Mouse (Mus musculus): ENCODE measurements around the gene Qprt.

Gene Qprt

DNA sequence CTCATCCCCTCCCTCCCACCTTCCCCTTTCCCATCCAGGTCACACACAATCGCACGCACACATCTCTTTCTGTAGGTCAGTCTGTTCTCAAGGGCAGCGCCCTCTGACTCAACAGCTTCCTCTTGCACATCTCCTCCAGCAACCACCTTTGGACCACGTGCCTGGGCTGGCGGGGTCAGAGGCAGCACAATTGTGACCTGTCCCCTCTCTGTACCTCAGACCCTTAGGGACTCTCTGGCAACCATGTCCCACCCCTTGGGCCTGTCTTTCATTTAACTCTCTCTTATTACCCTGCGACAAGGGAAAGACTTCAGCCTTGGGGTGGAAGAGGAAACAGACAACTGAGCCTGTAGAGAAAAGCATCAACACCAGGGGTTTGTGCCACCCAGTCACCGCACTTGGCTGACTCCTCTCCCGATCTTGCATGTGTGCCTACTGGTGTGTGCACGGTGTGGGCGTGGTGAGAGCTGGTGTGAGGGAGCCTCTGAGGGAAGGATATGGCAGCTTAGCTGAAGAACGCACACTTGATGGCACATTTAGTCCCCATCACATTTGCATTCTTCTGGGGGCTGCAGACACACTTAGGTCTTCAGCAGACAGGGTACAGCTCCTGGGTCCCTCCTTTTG is 12.9 kb upstream of the Qprt start:
- no peak for DNase-seq (ENCODE audit: extremely low spot score, low spot score)

DNA sequence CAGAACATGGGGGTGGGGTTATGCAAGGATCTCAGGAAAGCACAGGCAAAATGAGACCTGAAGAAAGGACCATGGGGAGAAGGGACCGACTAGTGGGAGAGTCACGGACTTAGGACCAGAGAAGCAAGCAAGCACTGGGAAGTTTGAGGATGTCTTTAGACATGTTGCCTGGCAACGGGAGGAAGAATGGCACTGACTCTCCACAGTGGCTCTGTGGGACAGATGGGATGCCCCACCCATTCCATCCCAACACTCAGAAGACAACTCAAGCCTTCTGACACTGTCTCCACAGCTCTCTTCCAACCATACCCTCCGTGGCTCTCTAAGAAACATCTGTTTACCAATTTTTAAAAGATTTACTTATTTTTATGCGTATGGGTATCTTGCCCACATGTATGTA is 11.1 kb upstream of the Qprt start:
- DNase-seq (ENCODE audit: extremely low spot score, low spot score) = no peak

DNA sequence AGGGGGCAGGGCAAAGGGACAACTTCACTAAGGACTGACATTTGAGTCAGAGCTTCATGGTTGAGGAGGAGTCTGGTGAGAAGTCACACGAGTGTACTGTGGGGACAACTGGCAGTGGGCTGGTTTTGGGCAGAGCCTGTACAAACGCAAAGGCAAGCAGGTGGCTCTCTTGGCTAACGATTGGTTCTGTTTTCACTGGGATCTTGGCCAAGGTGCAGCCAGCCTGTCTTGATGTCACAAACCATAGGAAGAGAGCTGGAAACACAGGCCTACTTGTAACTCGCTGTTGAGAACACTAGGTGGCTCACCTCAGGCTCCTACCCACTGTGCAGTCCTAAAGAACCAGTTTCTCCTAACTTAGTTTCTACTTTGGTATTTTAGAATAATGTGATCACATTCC is 7.6 kb upstream of the Qprt start:
- no peak for DNase-seq (ENCODE audit: extremely low spot score, low spot score)

DNA sequence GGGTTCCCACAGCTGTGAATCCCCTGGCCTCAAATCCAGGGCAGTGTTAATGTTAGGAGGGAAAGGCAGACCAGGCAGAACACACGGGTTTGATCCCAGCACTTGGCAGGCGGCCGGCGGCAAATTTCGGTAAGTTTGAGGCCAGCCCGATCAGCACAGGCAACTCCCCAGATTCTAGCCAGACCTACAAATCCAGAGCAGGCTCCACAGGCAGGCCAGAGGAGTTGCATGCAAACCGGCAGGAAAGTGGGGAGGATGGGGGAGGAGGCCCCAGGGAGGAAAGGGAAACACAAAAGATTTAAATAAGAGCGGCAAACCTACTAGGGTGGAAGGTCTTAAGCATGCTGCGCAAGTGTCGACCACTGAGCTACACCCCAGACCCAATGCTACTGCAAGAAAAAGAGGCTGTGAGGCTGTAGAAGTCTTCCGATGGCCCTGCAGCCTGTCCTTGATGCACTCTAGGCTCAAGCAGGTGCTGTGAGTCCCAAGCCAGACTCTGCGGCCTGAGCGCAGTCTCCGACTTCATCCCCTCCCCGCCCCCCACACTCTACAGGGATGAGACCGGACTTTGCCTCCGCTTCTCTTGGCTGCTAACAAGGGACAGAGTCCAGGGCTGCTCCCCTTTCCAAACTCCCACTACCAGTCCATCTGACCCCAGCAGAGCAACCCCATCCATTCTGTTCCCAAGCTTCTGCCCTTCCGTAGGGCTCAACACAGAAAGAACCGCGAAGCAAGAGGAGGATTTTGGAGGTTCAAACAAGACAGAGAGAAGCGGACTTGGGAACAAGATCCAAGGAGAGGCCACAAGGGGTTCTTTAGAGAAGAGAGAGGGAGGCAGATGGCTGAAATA is 740 bp downstream of the Qprt start:
- no peak for DNase-seq (ENCODE audit: extremely low spot score, low spot score)

DNA sequence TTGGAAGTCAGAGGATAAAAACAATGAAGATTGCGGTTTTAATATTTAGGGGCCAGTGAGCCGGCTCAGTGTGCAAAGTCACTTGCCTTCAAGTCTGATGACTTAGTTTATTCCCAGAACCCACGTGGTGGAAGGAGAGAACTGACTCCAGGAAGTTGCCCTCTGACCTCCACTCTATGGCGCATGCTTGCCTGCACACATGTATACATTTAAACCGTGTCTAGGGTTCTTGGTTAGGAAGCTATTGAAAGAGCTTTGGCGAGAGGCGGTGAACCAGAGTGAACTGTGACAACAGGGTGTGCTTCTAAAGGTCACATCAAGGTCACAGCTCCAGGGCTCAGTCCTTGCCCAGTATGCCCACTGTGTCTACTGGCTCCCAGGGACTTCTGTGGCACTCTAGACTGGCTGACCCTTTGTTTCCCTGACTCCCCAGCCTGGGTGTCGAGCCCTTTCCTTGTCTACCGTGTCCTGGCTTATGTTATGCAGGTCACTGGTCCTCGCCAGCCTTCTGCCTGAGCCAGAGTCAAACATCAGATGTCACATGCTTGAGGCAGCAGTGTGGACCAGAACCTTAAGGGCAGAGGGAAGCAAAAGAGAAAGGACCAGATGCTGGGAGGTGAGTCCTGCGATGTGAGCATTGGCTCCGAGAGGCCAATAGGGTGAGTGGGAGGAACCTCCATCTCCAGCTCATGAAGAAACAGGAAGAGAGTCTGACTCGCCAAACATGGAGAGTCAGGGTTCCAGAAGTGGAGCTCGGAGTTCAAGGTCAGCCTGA is 3.2 kb downstream of the Qprt start:
- DNase-seq (ENCODE audit: extremely low spot score, low spot score) = no peak

DNA sequence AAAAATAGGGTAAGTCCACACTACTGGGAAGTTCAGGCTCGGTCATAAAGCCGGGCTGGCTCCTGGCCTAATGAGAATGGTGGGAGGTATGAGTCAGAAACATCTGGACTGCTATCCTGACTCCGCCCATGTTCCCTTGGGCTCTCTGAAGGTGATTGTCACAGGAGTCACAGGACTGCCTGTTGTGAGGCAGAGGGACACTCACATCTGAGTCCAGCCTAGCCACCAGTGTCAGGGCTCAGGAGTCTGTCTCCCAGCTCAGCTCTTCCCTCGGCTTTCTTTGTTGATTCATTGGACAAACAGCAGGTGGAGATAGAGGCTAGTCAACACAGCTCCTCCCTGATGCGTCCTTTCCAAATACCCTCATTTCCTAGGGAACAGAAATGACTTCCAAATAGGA is 4.1 kb downstream of the Qprt start:
- DNase-seq (ENCODE audit: extremely low spot score, low spot score) = no peak

DNA sequence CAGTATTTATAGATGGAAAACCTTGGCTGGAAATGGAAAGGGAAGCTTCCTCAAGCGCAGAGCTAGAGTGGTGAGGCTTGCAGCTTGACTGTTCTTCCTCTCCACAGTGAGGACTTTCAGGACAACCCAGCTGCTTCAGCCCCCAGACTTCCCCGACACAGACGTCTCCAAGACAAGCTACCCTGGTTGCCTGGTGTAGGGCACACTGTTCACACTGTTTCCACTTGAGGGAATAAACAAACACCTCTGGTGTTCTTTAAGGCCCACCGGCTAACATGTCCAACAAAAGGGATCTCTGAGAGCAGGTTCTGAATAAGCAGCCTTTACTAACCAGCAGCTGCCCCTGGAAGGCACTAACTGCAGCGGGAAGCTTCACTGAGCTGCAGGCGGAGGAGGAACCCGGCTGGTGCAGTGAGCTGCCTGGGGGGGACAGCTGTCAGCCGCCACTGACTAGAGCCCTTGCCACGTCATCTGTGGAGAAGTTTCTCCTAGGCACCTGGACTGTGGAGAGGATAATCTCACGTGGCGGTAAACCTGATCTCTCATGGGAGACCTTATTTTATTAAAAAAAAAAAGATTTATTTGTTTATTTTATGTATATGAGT is 5.6 kb downstream of the Qprt start:
- DNase-seq (ENCODE audit: extremely low spot score, low spot score) = no peak

DNA sequence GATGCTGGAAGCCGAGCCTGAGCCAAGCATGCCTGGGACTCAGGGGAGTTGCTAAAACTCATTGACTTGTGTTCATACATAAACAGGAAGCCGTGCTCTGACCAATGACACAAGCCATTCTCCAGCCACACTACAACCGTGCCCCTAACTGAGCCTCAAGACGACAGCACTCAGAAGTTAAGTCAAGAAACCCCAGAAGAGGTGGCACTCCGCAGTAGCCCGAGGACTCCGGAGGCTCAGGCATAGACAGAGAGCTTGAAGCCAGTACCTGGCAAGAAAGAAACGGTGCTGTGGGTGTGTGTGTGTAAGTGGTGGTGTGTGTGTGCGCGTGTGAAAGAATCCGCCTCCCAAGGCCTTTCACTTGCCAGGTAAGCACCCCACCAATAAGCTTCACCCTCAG is 7.1 kb downstream of the Qprt start:
- no peak for DNase-seq (ENCODE audit: extremely low spot score, low spot score)

DNA sequence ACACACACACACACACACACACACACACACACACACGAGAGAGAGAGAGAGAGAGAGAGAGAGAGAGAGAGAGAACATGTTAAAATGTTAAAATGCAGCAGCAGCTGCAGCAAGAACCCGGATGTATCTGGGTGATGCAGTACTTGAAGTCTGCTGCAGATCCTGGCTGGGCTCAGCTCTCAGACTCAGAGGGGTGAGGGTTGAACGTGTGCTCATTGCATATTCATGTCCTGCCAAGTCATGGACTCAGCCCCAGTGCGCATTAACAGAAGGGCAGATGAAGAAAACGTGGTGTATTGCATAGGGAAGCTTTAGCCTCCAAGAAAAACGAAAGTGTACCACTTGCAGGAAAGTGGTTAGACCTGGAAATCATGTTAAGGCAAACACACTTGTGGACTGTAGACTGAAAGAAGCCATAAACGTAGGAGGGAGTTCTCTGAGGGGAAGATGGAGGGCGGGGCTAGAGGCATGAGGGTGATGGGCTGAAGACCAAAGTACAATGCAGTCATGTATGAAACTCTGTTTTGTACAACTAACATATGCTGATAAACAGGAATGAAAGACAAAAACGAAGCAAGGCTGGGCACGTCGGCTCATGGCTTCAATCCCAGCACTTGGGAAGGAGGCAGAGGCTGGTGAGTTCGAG is 8.3 kb downstream of the Qprt start:
- DNase-seq (ENCODE audit: extremely low spot score, low spot score) = no peak

DNA sequence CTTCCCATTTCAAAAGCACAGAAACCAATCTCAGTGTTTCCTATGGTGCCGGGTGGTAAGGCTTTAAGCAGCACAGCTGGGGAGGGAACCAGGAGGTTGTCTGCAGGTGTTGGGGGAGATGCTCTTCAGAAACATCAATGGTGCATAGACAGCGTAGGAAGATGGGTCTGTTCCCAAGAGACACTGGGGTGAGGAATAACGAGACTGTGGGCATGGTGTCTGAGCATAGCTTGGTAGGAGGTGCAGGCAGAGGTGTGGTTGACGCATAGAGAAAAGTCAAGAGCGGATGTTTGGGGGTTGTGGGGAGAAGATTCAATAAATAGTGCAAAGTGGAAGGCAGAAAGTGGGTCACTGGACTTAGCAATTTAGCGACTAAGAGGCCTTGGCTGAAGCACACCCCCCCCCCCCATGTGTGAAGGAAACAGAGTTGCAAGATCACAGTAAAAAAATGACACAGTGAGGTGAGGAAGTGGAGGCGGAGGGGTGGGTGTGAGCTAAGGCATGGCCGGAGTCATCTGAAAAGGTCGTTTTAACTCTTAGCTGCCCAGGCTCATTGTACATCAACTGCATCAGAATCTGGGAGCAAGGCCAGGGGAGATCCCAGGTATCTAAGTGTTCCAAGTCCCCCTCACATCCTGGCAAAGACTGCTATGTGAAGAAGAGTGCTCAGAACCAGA is 9.0 kb downstream of the Qprt start:
- DNase-seq (ENCODE audit: extremely low spot score, low spot score) = no peak

DNA sequence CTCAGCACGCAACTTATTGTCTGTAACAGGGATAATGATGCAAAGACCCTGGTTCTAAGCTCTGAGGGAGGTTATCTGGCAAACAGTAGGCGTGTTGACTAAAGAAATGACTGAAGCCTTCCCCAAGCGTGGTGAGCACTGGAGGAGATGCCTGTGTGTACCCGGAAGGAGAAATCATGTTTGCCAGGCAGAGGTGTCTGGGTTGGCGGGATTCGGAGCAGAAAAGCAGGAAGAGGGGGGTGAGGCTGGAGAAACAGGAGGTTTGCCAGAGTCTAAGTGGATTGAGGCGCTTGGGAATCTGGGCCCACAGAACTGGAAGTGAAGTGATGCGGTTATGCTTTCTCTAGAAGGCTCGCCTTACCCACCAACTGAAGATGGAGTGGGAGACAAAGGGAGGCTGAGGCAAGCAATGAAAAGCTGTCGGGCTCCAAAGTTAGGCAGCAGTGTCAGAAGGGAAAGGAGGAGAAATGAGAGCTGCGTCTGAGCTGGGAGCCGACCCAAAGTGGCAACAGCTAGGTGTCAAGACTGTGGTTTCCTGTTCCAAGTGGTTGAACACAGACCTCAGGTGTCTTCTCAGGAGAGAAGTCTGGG is 9.7 kb downstream of the Qprt start:
- DNase-seq (ENCODE audit: extremely low spot score, low spot score) = no peak

DNA sequence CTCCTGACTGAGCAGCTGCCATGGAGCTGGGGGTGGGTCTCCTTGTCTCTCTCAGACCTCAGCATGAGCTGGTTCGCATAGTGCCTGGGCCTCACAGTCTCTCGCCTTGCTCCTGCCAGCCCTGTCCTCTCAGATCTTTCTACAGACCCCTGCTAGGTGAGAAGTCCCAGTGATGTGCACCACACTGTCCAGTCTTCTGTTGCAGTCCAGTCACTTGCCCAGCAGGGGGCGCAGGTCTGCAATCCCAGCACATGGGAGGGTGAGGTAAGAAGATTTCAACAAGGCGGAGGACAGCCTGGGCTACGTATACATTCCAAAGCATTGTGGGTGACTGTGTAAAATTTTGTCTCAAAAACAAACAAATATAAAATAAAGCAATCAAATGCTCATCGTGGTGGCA is 10.6 kb downstream of the Qprt start:
- peak; percentile 66 for DNase-seq (ENCODE audit: extremely low spot score, low spot score)

DNA sequence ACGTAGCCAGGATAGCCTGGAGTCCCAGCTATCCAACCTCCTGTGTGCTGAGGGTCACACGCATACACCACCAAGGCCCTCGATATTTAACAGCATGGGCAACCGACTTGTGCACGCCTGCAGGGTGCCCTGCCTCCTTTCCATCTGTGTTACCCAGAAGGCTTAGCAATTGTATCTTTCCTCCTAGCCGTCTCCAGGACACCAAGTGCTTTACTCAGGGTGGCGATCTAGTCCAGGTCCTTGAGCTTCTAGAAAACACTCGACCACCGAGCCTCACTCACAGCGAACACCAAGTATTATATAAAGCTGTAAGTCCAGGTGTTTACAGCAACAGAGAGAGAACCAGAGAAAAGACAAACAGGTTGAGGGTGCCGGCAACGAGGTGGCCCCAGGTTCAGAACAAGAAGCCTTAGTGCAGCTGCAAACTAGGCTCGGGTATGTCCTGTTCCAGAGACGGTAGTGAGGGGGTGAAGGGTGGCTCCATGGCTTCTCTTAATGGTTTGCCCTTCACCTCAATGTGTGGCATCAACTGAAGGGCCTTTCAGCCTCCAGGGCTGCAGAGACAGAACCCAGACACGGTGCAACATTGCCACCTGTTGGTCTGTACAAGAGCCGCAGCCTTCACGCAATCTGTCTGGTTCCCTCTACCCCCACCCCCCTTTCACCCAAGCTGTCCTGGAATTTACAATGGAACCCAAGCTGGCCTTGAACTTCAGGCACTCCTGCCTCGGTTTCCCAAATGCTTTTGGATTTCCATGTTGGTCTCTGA is 11.6 kb downstream of the Qprt start:
- DNase-seq (ENCODE audit: extremely low spot score, low spot score) = peak; percentile 71

DNA sequence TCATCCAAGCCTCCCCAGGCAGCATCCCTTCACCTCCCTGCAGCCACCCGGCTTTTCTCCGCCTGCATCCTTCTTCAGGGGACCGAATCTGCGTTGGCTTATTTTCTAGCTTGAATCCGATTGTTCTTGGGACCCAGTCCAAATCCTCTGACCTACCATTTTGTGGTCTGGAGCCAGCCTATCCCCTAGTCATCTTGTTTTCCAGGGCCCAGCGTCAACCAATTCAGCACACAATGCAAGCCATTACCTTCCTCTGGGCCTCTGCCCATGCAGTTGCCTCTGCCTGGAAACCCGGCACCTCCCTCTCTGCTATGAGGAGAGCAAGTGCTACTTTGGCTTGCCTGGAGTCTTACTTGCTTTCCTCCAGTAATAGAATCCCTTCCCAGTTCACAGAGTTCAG is 16.5 kb downstream of the Qprt start:
- no peak for DNase-seq (ENCODE audit: extremely low spot score, low spot score)

DNA sequence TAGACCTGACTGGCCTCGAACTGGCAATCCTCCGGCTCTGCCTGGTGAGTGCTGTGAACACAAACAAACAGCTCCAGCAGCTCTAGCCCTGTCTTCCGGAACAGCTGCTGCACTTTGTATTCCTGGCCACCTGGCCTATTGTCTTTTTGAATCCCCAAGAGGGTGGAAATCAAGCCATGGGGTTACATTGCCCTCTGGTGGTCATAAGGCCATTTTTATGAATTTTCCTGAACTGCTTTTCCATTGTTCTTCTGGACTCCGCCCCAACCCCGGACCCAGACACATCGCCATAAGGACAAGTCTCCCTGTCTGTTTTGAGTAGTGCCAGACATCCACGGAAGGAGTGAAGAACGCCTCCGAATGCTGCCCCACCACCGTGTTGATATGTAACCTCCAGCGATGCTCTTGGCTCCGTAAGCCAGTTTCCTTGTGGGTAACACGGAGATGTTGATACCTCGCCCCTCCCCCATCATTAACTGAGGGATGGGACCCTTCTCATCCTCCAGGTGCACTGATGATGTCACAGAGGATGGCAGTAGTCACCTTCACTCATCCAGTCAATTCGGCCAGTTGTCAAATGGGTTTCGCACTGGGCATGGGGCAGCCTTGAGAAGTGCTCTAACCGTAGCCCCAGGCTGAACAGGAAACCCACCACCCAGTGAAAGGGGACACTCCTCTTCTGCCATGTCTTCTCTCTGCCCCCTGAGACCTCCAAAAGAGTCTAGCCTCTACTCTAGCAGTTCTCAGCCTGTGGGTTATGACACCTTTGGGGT is 17.3 kb downstream of the Qprt start:
- DNase-seq (ENCODE audit: extremely low spot score, low spot score) = peak; percentile 87

DNA sequence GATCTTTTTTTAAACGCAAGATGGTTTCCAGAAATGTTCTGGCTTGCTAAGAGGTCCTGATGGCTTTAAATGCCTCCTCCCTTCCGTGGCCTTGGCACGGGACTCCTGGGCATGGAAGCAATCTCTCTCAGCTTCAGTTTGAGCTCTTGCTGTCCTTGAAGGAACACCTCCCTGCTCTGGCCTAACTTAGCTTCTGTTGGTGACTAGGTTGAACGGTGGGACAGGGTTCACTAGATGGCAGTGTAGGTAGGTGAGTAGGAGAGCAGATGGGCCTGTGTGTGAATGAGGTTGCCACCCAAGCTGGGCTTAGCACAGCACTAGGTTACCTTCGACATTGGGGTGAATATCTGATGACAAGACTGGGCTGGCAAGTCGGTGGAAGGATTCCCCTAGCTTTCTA is 18.1 kb downstream of the Qprt start:
- DNase-seq (ENCODE audit: extremely low spot score, low spot score) = no peak

DNA sequence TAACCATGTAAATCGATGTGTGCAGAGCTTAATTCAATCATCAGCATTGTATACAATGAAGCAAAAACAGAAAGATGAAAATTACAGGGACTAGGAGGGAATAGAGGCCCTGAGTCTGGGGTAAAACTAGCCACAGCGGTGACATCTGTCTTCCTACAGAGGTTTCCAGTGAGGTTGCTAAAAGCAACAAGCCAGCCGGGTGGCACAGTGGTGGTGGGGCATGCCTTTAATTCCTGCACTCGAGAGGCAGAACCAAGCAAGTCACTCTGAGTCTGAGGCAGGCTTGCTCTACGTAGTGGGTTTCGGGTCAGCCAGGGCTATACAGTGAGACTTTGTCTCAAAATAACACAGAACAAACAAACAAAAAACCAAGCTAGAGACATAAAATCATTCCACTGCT is 19.9 kb downstream of the Qprt start:
- no peak for DNase-seq (ENCODE audit: extremely low spot score, low spot score)

DNA sequence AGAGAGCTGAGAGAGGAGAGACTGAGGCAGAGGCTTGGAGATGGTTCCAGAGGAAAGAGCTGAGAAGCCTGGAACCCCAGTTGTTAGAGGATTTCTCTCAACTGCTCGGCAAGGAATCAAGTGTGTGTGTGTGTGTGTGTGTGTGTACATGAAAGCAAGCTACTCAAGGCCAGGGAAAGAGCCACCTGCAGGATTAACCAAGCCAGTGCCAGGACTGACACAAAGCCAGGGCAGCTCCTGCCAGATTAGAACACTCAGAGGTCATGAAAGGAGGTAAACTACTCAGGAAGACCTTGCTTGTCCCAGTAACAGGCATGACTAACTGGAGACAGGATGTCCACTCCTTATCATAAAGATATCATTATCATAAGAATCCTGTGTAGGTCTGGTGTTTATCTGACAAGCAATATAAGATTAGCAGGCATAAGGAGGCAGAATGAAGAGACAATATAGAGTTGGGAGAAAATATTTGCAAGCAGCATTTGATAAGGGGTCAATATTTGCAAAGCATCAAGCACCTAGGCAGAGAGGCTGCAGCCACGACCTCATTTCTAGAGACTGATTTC is 20.5 kb downstream of the Qprt start:
- no peak for DNase-seq (ENCODE audit: extremely low spot score, low spot score)

DNA sequence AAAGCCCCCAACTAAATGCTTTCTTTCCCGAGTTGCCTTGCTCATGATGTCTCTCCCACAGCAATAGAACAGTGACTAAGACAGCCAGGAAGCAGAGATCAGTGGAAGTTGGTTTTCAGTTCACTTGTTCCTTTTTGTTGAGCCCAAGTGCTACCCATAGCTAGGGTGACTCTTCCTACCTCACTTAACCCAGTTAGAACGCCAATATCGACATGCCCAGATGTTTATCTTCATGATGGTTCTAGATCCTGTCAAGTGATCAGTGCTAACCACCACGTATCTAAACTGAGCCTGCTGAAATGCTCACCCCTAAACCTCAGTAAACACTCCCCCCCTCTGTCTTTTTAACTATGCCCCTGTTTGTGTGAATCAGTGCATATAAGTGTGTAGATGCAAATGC is 22.5 kb downstream of the Qprt start:
- no peak for DNase-seq (ENCODE audit: extremely low spot score, low spot score)
